Mouse (Mus musculus) retina, adult 2 months (tissue): Measurements from ENCODE around the gene Echdc2.

ENCODE experiments used
- DNase-seq: peaks from one replicate; pipeline ENCODE4 v3.0.0-alpha.2; 2012; ENCODE audit warnings: low read depth, low spot score

Gene Echdc2

GRCm38 (mm10) chr4:108199236-108199635, 34.0 kb downstream of the Echdc2 start:
- DNase-seq: no peak

- no peak for DNase-seq
Observed at GRCm38 (mm10) chr4:108204629-108205028, 39.4 kb downstream of the Echdc2 start.

GRCm38 (mm10) chr4:108213023-108213422, 47.8 kb downstream of the Echdc2 start:
- no peak for DNase-seq

- no peak for DNase-seq
Observed at GRCm38 (mm10) chr4:108217332-108218179, 52.3 kb downstream of the Echdc2 start, which contains the start of gene Zyg11a. Gene Zyg11a, minus strand, starts transcription at chr4:108218048.

- DNase-seq: no peak
Observed at GRCm38 (mm10) chr4:108219019-108219418, 53.8 kb downstream of the Echdc2 start.

- DNase-seq: no peak
Observed at GRCm38 (mm10) chr4:108222507-108222906, 57.3 kb downstream of the Echdc2 start.

GRCm38 (mm10) chr4:108225341-108225872, 60.2 kb downstream of the Echdc2 start:
- DNase-seq: no peak
